9 mouse cellular contexts compared by ENCODE assay signal in genomic region chr8:106403246-106403933, GRCm38 (mm10). TPM values are rescaled to one million over a fixed set of nuclear protein-coding genes. Genes with fewer than 3 reads are reported as not detected.
DNase-seq lines count a peak whose midpoint lies in the region; ATAC-seq lines count a peak whose summit lies in the region.
"Had no signal": no experiment of that assay in that cellular context is flagged by ENCODE, and none has a peak within 500 bp of the region (broad histone marks: within the 10 kb centered on the region; RNA-seq: fewer than 3 reads in every experiment).

No protein-coding gene starts in this region.

- peaks cover 6% of the 10 kb centered on the region for H3K4me1 ChIP-seq in neural tube, embryonic 11.5 days (ENCODE audit: control insufficient read depth, insufficient read depth, low read length)
- peaks cover 3% of the 10 kb centered on the region; the same call in 1 of the 2 replicates for H3K4me1 ChIP-seq in forebrain, embryonic 12.5 days
- peaks cover 12% of the 10 kb centered on the region for H3K4me1 ChIP-seq in stomach, embryonic 14.5 days (ENCODE audit: control insufficient read depth, insufficient read depth, low read length)
- H3K4me1 ChIP-seq: megakaryocyte, embryonic 14.5 days had no signal

- no peak overlapping the region for H3K4me2 ChIP-seq in neural tube, embryonic 11.5 days (ENCODE audit: low read depth)
- no peak overlapping the region for H3K4me2 ChIP-seq in forebrain, embryonic 12.5 days
- no peak overlapping the region for H3K4me2 ChIP-seq in stomach, embryonic 14.5 days (replicated peaks; ENCODE audit: low read depth, low read length)

- no peak overlapping the region for H3K27ac ChIP-seq in neural tube, embryonic 11.5 days (ENCODE audit: low read depth, low read length)
- no peak overlapping the region for H3K27ac ChIP-seq in forebrain, embryonic 12.5 days
- no peak overlapping the region for H3K27ac ChIP-seq in stomach, embryonic 14.5 days (ENCODE audit: low read length)

- WGBS in neural tube, embryonic 11.5 days: 44% methylated on average over 12 of the region's 12 CpGs
- WGBS in forebrain, embryonic 12.5 days: 47% methylated on average over 12 of the region's 12 CpGs
- WGBS in stomach, embryonic 14.5 days: 35% methylated on average over 12 of the region's 12 CpGs

- H3K9me3 ChIP-seq in neural tube, embryonic 11.5 days (ENCODE audit: control insufficient read depth, low read length): no peaks in the 10 kb centered on the region
- no peaks in the 10 kb centered on the region for H3K9me3 ChIP-seq in forebrain, embryonic 12.5 days
- H3K9me3 ChIP-seq in stomach, embryonic 14.5 days (ENCODE audit: control insufficient read depth, low read depth, low read length): no peaks in the 10 kb centered on the region
- H3K9me3 ChIP-seq: megakaryocyte, embryonic 14.5 days had no signal

- no peak for ATAC-seq in neural tube, embryonic 11.5 days (ENCODE audit: insufficient read depth, low FRiP score, low TSS enrichment)
- ATAC-seq in forebrain, embryonic 12.5 days (ENCODE audit: low FRiP score): 0 out of 2 replicates have a peak, but pooled peaks have one; percentile 39
- ATAC-seq in hematopoietic stem cell, adult 5-6 weeks (replicated peaks in 1 of 2; ENCODE audit: insufficient read depth in 1 of 2, low FRiP score in 2 of 2, low TSS enrichment in 1 of 2, low read depth in 1 of 2, poor library complexity in 2 of 2, severe bottlenecking in 2 of 2): peak; percentile 53 to 83; a peak in 3 of 4 replicates
- 0 out of 2 replicates have a peak, but pooled peaks have one; percentile 16 for ATAC-seq in stomach, embryonic 14.5 days (ENCODE audit: insufficient number of reproducible peaks, insufficient read depth, low FRiP score, low read depth)

- no peak overlapping the region for H3K9ac ChIP-seq in neural tube, embryonic 11.5 days (ENCODE audit: low read length)
- no peak overlapping the region for H3K9ac ChIP-seq in forebrain, embryonic 12.5 days
- no peak overlapping the region for H3K9ac ChIP-seq in stomach, embryonic 14.5 days (replicated peaks; ENCODE audit: low read depth, low read length)

- DNase-seq in neural tube, embryonic 11.5 days (ENCODE audit: low spot score): peak; percentile 70
- DNase-seq in neural tube, embryonic 10.5 days (ENCODE audit: extremely low spot score, low spot score): no peak
- DNase-seq in c-Kit-positive CD71-negative TER-119-negative erythroid progenitor cells, embryonic 14.5 days (ENCODE audit: low read depth): peak; percentile 28
- peak; percentile 47 to 72 for DNase-seq in layer of hippocampus, postnatal 14 days (ENCODE audit: low spot score in 2 of 2)
- peak; percentile 72 for DNase-seq in lung, postnatal 10 days

- H3K4me3 ChIP-seq in neural tube, embryonic 11.5 days (ENCODE audit: low read depth, low read length): no peak overlapping the region
- no peak overlapping the region for H3K4me3 ChIP-seq in forebrain, embryonic 12.5 days (replicated peaks)
- H3K4me3 ChIP-seq in stomach, embryonic 14.5 days (ENCODE audit: low read depth, low read length): no peak overlapping the region
- H3K4me3 ChIP-seq: megakaryocyte, embryonic 14.5 days had no signal

- no peaks in the 10 kb centered on the region for H3K36me3 ChIP-seq in neural tube, embryonic 11.5 days (ENCODE audit: control insufficient read depth, insufficient read depth, low read length)
- no peaks in the 10 kb centered on the region for H3K36me3 ChIP-seq in forebrain, embryonic 12.5 days (replicated peaks)
- no peaks in the 10 kb centered on the region for H3K36me3 ChIP-seq in stomach, embryonic 14.5 days (ENCODE audit: control insufficient read depth, insufficient read depth, low read length)

- H3K27me3 ChIP-seq in neural tube, embryonic 11.5 days (ENCODE audit: control insufficient read depth, insufficient read depth, low read length): no peaks in the 10 kb centered on the region
- no peaks in the 10 kb centered on the region for H3K27me3 ChIP-seq in forebrain, embryonic 12.5 days
- no peaks in the 10 kb centered on the region for H3K27me3 ChIP-seq in stomach, embryonic 14.5 days (ENCODE audit: control insufficient read depth, insufficient read depth, low read length)

RNA-seq across cellular contexts. Expression of gene Zfp90, which starts 11.7 kb away (rescaled TPM):
- 27.8 and 28.4 TPM in 2 replicates for polyA plus RNA-seq in neural tube, embryonic 11.5 days (2014; fragmentation: Nextera tagmentation; extraction: Ambion mirVana)
- 36.5 and 41.1 TPM in 2 replicates for polyA plus RNA-seq in forebrain, embryonic 12.5 days (2016; fragmentation: Nextera tagmentation; extraction: Ambion mirVana)
- 16.1 and 18.6 TPM in 2 replicates for total RNA-seq in hematopoietic stem cell, adult 5-6 weeks (2017)
- total RNA-seq in layer of hippocampus, postnatal 14 days (2021): 10 to 100 TPM; 15.6 to 16.1 TPM
- polyA plus RNA-seq in stomach, embryonic 14.5 days (2014; fragmentation: Nextera tagmentation; extraction: Ambion mirVana): 23.8 and 25.4 TPM in 2 replicates
